Mouse (Mus musculus) G1E (cell line): ENCODE measurements around the gene Csnk1g1.

Experiments
- CTCF ChIP-seq: IDR thresholded peaks from 2 replicates; pipeline ENCODE4 v1.5.1; 2012; ENCODE audit warnings: low read depth, low read length, inconsistent platforms, mixed read lengths
- GATA1 ChIP-seq: IDR thresholded peaks from 2 replicates; pipeline ENCODE4 v1.6.1; 2012; ENCODE audit warnings: borderline replicate concordance, low read length, inconsistent platforms, mixed read lengths
- TAL1 ChIP-seq: conservative IDR thresholded peaks from 2 replicates; pipeline ENCODE4 v1.6.1; 2012; ENCODE audit warnings: low read depth, low read length, inconsistent platforms, mixed read lengths

GRCm38 (mm10) chr9:66060986-66061385 is 152.3 kb downstream of the Csnk1g1 start:
- TF ChIP-seq CTCF (no peak), GATA1 (no peak), TAL1 (no peak)
